Mouse (Mus musculus) embryonic facial prominence, embryonic 12.5 days (tissue): ENCODE results near the gene Zfp740. TPM values are rescaled to one million over a fixed set of nuclear protein-coding genes. Genes with fewer than 3 reads are reported as not detected.
"Not testable (repeated sequence)": the region's sequence is repeated elsewhere in the genome, so short reads cannot be mapped to it uniquely, and the experiment has no call there.

Experiments
- ATAC-seq: fragments of 200-750 bp; cut with Nextera tagmentation; 2 replicates; pipeline ENCODE4 v1.8.0; 2017; ENCODE audit not compliant: insufficient number of reproducible peaks, insufficient read depth, low FRiP score, low TSS enrichment
- H3K27ac ChIP-seq: fragments of 300-500 bp; sonication (generic); 2 replicates; pipeline ENCODE4 v1.5.1; 2016; ENCODE audit warnings: mild to moderate bottlenecking
- H3K27me3 ChIP-seq: fragments of 300-500 bp; sonication (generic); 2 replicates; pipeline ENCODE4 v1.6.1; 2016; ENCODE audit warnings: mild to moderate bottlenecking, moderate library complexity
- H3K36me3 ChIP-seq: fragments of 300-500 bp; sonication (generic); 2 replicates; pipeline ENCODE4 v1.6.1; 2016; ENCODE audit warnings: mild to moderate bottlenecking
- H3K4me1 ChIP-seq: fragments of 300-500 bp; sonication (generic); 2 replicates; pipeline ENCODE4 v1.6.1; 2016
- H3K4me2 ChIP-seq: fragments of 300-500 bp; sonication (generic); replicated peaks from 2 replicates; pipeline ENCODE4 v1.6.1; 2016; ENCODE audit warnings: mild to moderate bottlenecking, moderate library complexity
- H3K4me3 ChIP-seq: fragments of 300-500 bp; sonication (generic); 2 replicates; pipeline ENCODE4 v1.5.1; 2016; ENCODE audit warnings: mild to moderate bottlenecking
- H3K9ac ChIP-seq: fragments of 300-500 bp; sonication (generic); 2 replicates; pipeline ENCODE4 v1.6.1; 2016; ENCODE audit warnings: mild to moderate bottlenecking, moderate library complexity
- H3K9me3 ChIP-seq: fragments of 300-500 bp; sonication (generic); 2 replicates; pipeline ENCODE4 v1.6.1; 2016; ENCODE audit warnings: mild to moderate bottlenecking, moderate library complexity
- WGBS: fragments of 180-500 bp; shearing (Covaris S2); methylation state at CpG from one replicate; pipeline ENCODE4 v1.1.7; 2016; 5-methylcytosine and 5-hydroxymethylcytosine counted together
- polyA plus RNA-seq: library from polyadenylated mRNA; unstranded; fragments of >200 nt; fragmentation: Nextera tagmentation; extraction: Ambion mirVana; gene quantifications from 2 replicates; pipeline ENCODE4 v1.2.1, GENCODE M21; 2016

The Zfp740 gene
- polyA plus RNA-seq, 1 experiment from 2014 or later, result 119 TPM

DNA sequence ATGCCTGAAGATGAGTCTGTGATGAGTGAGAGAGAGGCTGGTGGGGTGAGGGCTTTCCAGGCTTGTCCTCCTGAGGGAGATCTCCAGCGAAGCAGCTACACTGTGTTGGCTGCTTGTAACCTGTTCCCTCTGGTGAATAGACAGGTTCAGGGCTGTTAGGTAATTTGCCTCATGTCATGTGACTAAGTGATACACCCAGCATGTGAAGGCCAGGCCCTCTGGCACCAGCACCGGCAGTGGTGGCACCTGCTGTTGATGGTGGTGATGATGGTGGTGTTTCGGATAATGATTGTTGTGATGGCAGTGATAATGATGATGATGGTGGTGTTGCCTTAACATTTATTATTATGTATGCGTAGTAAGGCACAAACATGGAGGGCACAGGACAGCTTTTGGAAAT is 7.8 kb downstream of the Zfp740 start:
- Histone ChIP-seq H3K4me1 (peaks cover 13% of the 10 kb centered on the region), H3K27me3 (no peaks in the 10 kb centered on the region), H3K4me2 (no peak overlapping the region), H3K36me3 (peaks cover 82% of the 10 kb centered on the region), H3K9ac (no peak overlapping the region), H3K9me3 (no peaks in the 10 kb centered on the region), H3K4me3 (no peak overlapping the region), H3K27ac (no peak overlapping the region)
- 91% methylated on average over 4 of the region's 4 CpGs for WGBS
- ATAC-seq, result no peak

DNA sequence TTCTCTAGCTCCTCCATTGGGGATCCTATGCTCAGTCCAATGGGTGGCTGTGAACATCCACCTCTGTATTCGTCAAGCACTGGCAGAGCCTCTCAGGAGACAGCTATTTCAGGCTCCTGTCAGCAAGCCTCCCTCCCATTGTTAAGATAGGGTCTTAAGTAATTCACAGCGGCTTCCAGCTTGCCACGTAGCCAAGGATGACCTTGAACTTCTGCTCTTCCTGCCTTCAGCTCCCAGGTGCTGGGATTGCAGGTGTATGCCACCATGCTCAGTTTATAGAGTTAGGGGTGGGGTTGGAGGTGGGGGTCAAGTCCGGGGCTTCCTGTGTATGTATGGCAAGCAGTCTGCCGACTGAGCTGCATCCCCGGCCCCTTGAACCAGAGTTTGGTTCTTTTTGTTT is 8.8 kb downstream of the Zfp740 start:
- Histone ChIP-seq H3K27me3 (no peaks in the 10 kb centered on the region), H3K4me1 (peaks cover 6% of the 10 kb centered on the region), H3K4me2 (no peak overlapping the region), H3K27ac (no peak overlapping the region), H3K9ac (no peak overlapping the region), H3K4me3 (no peak overlapping the region), H3K36me3 (peaks cover 85% of the 10 kb centered on the region), H3K9me3 (no peaks in the 10 kb centered on the region)
- ATAC-seq, result no peak
- WGBS, result 84% methylated on average over 6 of the region's 6 CpGs

DNA sequence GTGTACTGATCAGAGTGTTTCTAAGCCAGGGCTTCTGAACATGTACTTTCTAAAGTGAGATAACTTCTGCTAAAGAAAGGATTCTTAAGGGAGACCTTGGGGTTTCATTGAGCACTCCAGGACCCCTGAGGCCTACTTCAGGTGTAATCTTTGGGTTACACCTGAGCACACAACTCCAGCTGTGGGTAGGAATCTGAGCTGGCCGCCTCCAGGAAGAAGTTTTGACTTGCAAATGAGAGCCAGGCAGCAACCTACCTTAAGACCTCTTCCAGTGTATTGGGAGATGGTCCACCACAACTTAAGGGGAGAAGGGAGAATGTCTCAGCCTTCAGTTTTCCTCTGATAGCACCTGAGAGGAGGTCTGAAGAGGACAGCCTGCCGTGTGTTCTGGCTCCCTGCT is 11.1 kb downstream of the Zfp740 start:
- Histone ChIP-seq H3K9me3 (no peaks in the 10 kb centered on the region), H3K27ac (no peak overlapping the region), H3K4me1 (no peaks in the 10 kb centered on the region), H3K27me3 (no peaks in the 10 kb centered on the region), H3K4me3 (no peak overlapping the region), H3K9ac (no peak overlapping the region), H3K36me3 (peaks cover 71% of the 10 kb centered on the region), H3K4me2 (no peak overlapping the region)
- no peak for ATAC-seq
- 41% methylated on average over 2 of the region's 2 CpGs for WGBS

DNA sequence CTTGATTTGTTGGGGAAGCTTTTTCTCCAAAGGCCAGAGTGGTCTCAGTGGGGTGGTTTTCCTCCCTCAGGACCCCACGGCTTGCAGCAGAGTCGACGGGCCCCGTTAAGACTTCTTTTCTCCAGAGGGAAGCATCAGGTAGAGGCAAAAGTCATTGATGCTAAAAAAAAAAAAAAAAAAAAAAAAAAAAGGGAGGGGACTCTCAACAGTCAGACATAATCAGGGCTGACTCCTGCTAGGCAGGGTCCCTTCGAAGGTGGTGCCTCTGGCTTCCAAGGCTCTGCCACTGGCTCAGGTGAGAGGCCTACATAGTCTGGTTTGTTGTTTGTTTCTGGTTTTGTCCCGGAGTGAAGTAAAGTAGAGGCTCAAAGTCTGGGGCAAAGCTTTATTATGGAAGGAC is 12.6 kb downstream of the Zfp740 start:
- Histone ChIP-seq H3K4me2 (no peak overlapping the region), H3K4me3 (no peak overlapping the region), H3K27ac (no peak overlapping the region), H3K27me3 (no peaks in the 10 kb centered on the region), H3K9ac (no peak overlapping the region), H3K4me1 (no peaks in the 10 kb centered on the region), H3K9me3 (no peaks in the 10 kb centered on the region), H3K36me3 (peaks cover 56% of the 10 kb centered on the region)
- 69% methylated on average over 6 of the region's 6 CpGs for WGBS
- no peak for ATAC-seq

DNA sequence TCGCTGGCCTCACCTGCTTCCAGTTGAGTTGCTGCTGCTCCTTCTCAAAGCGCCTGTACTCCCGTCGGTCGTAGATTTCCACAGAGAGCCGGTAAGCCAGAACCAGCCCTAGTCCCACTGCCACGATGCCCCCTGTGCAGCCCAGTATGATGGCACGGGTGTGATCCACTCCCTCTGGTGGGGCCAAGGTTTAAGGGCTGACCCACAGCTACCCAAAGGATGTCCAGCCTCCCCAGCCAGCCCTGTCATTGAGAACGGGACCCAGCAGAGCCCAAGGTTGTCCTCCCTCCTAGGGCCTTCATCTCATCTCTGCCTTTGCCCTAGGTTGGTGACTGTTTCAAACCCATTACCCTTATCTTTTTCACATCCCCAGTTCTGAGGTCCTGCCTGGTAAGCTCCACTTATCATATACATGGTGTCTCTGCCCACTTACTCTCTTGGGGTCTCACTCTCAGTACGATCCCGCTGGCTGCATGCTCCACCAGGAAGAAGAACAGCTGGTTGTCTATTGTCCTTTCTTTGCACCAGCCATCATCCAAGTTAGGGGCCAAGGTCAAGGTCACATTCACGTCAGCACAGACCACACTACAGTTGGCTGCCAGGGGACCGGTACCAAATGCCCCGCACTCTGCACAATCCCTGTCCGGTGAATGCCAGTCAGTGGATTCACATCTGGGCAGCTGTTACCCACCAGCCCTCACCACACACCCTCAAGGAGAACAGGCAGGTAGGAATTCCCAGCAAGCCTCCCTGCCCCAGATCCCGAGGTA is 13.6 kb downstream of the Zfp740 start:
- no peak overlapping the region for H3K4me3 ChIP-seq
- 87% methylated on average over 16 of the region's 16 CpGs for WGBS
- H3K9ac ChIP-seq, result no peak overlapping the region
- no peak overlapping the region for H3K4me2 ChIP-seq
- 0 out of 2 replicates have a peak, but pooled peaks have one; percentile 26 for ATAC-seq
- H3K27ac ChIP-seq, result no peak overlapping the region
- no peaks in the 10 kb centered on the region for H3K4me1 ChIP-seq
- no peaks in the 10 kb centered on the region for H3K9me3 ChIP-seq
- H3K27me3 ChIP-seq, result no peaks in the 10 kb centered on the region
- peaks cover 51% of the 10 kb centered on the region for H3K36me3 ChIP-seq

DNA sequence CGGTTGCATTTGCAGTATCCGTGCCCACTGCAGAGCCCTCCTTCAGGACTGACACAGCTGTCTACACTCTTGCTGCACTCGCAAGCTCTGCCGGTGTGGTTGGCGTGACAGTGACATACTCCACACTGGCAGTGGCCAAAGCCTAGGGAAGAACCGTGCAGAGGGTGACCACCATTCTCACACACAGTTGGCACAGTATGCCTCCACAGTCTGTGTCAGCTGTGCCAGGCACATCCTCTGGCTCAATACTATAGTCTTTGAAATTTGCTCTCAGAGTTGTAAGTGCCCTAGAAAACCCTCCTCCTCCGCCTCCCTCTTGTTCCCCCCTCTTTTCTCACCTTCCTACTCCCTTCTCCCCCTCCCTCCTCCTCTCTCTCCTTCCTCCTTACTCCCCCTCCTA is 14.3 kb downstream of the Zfp740 start:
- no peak overlapping the region for H3K27ac ChIP-seq

DNA sequence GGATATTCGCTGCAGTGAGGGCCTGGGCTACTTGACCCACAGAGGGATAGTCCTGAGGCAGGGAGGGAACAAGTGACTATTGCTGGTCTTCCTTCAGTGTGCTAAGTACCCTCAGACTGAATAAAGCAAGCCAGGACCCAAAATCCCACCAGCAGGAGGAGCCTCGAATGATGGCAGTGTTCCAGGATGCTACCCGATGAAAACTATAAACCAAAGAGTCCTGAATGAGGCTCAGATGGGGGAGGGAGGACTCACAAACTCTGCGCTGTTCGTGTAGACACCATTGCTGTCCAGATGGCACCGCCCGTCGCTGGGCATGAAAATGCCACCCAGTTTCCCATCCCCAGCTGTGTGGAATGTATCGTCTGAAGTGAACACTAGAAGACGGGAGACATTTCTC is 19.3 kb downstream of the Zfp740 start:
- 0 out of 2 replicates have a peak, but pooled peaks cover 4% of the 10 kb centered on the region for H3K36me3 ChIP-seq
- no peak overlapping the region for H3K4me2 ChIP-seq
- no peak overlapping the region for H3K27ac ChIP-seq
- H3K4me3 ChIP-seq, result no peak overlapping the region
- ATAC-seq, result no peak
- H3K27me3 ChIP-seq, result peaks cover 14% of the 10 kb centered on the region
- WGBS, result 61% methylated on average over 10 of the region's 10 CpGs
- H3K4me1 ChIP-seq, result peaks cover 13% of the 10 kb centered on the region; the same call in 1 of the 2 replicates
- no peaks in the 10 kb centered on the region for H3K9me3 ChIP-seq
- H3K9ac ChIP-seq, result no peak overlapping the region

More for the DNA sequence above, 14.3 kb downstream of the Zfp740 start:
- Histone ChIP-seq H3K36me3 (peaks cover 44% of the 10 kb centered on the region), H3K4me3 (no peak overlapping the region), H3K9ac (no peak overlapping the region), H3K9me3 (no peaks in the 10 kb centered on the region), H3K4me2 (no peak overlapping the region), H3K27me3 (no peaks in the 10 kb centered on the region), H3K4me1 (no peaks in the 10 kb centered on the region)
- 0 out of 2 replicates have a peak, but pooled peaks have one; percentile 2 for ATAC-seq
- WGBS, result 89% methylated on average over 7 of the region's 7 CpGs

DNA sequence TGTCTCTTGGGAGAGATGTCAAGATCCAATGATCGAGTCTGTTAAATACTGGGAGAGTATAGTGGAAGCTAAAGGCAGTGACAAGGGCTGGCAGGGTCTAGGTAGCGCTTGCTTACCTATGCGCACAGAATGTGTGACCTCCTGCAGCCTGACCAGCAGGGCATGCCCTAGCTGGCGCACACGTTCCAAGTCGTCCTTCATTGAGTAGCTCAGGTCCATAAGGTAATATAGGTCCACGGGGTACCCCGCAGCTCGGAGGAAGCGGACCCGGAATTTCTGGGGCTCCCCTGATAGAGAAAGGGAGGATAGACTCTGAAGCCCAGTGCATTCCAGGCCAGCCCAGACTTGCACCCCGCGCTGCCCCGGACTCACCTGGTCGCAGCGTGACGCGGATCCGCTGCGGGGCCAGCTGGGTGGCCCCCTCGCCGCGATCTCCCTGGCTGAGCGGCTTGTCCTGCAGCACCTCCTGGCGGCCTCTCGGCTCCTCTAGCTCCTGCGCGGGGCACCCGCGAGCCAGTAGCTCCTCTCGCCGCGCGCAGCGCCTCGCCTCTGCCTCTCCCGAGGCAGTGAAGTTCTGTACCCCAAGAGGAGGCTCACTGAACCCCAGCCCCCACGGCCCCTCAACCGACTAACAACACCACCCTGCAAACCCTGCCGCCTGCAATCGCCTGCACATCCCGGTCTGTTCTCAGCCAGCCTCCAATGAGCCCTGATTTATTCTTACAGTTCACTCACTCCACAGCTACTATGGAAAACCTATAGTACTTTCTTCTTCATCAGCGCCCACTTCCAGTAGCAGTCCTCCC is 21.3 kb downstream of the Zfp740 start:
- peak; percentile 85 for ATAC-seq
- Histone ChIP-seq H3K9ac (peak overlapping the region; percentile 28), H3K9me3 (no peaks in the 10 kb centered on the region), H3K27me3 (peaks cover 14% of the 10 kb centered on the region), H3K36me3 (no peaks in the 10 kb centered on the region), H3K27ac (peak overlapping the region; percentile 64; the same call in 1 of the 2 replicates), H3K4me2 (peak overlapping the region; percentile 57), H3K4me1 (peaks cover 13% of the 10 kb centered on the region; the same call in 1 of the 2 replicates), H3K4me3 (peak overlapping the region; percentile 39)
- WGBS, result 3% methylated on average over 43 of the region's 43 CpGs

DNA sequence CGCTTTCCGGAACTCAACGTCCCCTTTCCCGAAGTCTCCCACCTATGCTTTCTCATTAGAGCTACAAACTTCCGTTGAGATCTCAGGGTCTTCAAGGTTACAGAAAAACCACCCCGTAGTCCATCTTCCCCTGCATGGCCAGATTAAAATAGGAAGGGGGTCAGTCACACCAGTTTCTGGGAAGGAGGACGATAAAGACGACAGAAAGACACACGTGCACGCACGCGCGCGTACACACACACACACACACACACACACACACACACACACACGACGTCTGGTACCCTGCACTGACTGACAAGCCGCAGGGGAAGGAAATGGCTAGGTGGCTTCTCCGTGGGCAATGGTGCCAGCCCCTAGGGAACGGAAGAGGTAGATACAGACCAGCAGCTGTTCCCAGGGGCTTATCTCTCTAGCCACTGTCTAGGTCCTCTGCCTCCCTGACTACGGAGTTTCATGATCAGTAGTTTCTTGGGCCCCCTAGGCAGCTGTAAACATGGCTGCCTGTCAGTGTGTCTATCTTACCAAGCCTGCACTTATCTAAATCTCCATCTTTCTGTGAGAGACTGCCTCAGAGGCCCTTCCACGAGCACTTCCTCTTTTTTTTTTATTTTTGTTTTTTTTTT is 22.1 kb downstream of the Zfp740 start:
- peak overlapping the region; percentile 28; the same call in 1 of the 2 replicates for H3K9ac ChIP-seq
- ATAC-seq, result peak; percentile 44; the same call in 1 of the 2 replicates
- 14% methylated on average over 19 of the region's 21 CpGs for WGBS
- H3K36me3 ChIP-seq, result no peaks in the 10 kb centered on the region
- peak overlapping the region; percentile 57 for H3K4me2 ChIP-seq
- H3K27ac ChIP-seq, result peak overlapping the region; percentile 64; the same call in 1 of the 2 replicates
- no peaks in the 10 kb centered on the region for H3K9me3 ChIP-seq
- H3K4me3 ChIP-seq, result peak overlapping the region; percentile 39
- H3K4me1 ChIP-seq, result peaks cover 13% of the 10 kb centered on the region; the same call in 1 of the 2 replicates
- peaks cover 14% of the 10 kb centered on the region for H3K27me3 ChIP-seq

DNA sequence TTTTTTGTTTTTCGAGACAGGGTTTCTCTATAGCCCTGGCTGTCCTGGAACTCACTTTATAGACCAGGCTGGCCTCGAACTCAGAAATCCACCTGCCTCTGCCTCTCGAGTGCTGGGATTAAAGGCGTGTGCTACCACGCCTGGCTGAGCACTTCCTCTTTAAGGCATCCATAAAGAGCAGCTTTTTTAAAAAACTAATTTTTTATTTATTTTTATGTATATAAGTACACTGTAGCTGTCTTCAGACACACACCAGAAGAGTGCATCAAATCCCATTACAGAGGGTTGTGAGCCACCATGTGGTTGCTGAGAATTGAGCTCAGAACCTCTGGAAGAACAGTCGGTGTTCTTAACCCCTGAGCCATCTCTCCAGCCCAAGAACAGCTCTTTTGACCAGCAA is 22.6 kb downstream of the Zfp740 start:
- Histone ChIP-seq H3K27me3 (peaks cover 14% of the 10 kb centered on the region), H3K4me1 (peaks cover 13% of the 10 kb centered on the region; the same call in 1 of the 2 replicates)
- WGBS, result 77% methylated on average over 6 of the region's 6 CpGs
- not testable (repeated sequence) for H3K4me3 ChIP-seq, H3K36me3 ChIP-seq, H3K27ac ChIP-seq, H3K4me2 ChIP-seq, H3K9ac ChIP-seq, ATAC-seq, H3K9me3 ChIP-seq

DNA sequence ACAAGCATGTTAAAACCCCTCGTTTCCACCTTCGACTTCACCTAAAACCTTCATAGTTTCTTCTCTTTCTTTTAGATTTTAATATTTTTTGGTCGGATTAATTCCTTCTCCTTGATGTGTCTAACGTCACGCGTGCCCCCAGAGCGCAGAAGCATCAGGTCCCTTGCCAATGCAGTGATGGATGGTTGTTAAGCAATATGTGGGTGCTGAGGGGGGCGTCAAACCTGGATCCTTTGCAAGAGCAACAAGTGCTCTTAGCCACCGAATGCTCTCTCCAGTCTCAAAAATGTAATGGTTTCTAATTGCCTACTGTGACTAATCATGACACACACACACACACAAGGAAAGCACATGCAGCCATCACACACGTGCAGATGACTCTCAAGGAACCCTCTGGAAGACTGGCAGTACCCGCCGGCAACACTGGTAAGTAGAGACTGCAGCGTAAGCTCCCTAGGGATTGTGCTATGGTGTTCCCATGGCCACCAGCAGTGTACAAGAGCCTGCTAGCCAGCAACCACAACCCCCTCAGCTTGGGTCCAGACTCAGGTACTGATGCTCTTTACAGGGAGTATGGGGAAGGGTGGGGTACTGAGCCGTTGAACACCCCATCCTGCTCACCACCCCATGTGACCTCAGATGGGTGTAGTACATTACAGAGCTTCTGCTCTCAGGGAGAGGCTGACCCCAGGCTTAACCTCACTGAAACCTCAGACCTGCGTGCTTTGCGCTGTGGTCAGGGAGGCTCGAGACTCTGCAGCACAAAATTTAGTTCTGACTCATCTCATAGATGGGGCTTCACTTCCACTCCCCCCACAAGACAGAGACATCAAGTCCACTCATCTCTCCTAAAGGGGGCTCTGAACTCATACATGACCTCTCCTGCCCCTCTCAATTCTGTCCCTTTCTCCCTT is 27.6 kb downstream of the Zfp740 start:
- Histone ChIP-seq H3K27ac (no peak overlapping the region), H3K36me3 (peaks cover 14% of the 10 kb centered on the region), H3K9me3 (no peaks in the 10 kb centered on the region), H3K27me3 (no peaks in the 10 kb centered on the region), H3K4me1 (peaks cover 8% of the 10 kb centered on the region), H3K4me3 (no peak overlapping the region), H3K9ac (no peak overlapping the region), H3K4me2 (no peak overlapping the region)
- ATAC-seq, result no peak
- WGBS, result 76% methylated on average over 17 of the region's 17 CpGs
